Mouse (Mus musculus): ENCODE measurements around the gene Gpc5.

The Gpc5 gene

DNA sequence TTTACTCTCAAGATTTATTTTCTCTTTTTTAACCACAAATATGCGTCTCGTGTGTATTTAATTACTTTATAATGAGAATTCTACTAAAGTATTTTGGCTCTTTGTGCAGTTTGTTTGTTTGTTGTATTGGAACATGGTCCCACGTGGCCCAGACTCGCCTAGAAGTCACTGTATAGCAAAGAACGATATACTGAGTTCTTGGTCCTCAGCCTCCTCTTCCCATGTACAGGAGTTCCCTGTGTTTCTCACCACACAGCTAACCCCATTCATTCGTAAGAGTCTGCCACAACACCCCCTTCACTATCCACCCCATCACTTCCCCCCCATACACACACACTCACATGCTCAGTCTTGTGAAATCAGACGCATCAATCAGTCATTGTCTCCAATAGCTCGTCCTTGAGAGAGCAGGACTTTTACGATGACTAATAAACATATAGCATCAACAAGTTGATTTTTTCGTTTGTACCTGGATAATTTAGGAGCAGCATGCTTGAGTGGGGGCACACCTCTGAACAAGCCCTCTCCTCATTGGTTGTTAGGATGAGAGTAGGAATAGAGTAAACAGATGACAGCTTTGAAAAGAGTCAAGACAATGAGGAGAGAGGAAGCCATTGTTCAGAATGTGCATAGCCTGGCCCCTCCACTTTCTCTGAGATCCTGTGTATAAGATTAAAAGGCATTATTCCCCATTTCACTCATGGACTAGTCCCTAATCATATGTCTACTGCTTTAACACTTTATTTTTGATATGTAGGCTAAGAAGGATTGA is 740.0 kb downstream of the Gpc5 start:
- DNase-seq (ENCODE audit: low spot score in 2 of 2): no peak

DNA sequence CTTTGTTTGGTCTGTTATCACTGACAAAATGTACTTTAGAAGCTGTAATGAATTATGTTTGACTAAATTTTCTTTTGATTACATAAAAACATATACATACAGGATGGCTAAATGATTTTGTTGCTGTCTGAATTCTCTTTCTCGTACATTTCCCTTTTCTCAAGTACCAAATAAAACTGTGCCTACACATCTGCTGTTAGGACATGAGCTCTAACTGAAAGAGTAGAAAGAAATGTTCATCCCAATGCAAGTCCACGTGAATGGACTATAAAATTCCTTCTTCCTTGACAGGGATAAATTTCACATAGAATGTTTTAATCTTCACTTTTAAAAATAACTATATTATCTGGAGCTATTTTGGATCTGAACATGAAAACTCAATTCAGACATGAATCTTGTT is 751.8 kb downstream of the Gpc5 start:
- DNase-seq (ENCODE audit: low spot score in 2 of 2): no peak

GRCm38 (mm10) chr14:115844773-115845427 is 752.9 kb downstream of the Gpc5 start:
- no peak for DNase-seq (ENCODE audit: low spot score in 2 of 2)

DNA sequence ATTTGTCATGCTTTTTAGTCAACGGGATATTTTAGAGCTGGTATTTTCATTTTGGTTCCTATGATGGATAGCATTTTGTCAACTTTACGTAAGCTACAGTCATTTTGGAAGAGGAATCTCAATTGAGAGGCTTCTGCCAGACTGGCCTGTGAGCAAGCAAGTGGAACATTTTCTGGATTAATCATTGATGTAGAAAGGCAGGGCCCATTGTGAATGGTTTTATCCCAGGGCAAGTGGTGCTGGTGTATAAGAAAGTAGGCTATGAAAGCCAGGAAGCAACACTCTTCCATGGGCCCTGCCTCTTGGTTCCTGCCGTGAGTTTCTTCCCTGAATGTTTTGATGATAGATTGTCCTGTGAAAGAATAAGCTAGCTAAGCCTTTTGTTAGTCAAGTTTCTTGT is 777.1 kb downstream of the Gpc5 start:
- DNase-seq (ENCODE audit: low spot score in 2 of 2): no peak

DNA sequence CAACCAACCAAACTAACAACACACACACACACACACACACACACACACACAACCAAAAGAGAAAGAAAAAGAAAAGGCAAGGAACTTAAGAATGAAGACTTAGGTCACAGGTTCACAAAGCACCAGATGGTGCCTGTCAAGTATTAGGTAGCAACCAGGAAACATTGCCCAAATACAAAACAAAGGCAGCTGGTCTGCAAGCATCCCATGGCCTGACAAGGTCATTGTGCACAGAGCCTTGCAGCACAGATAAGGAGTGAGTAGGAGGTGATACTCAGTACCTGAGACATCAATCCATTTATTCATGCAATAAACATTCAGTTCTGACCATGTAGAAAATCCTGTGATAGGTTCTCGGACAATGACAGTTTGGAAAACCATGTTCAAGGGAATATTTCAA is 884.0 kb downstream of the Gpc5 start:
- DNase-seq (ENCODE audit: low spot score in 2 of 2): no peak

GRCm38 (mm10) chr14:115979233-115979632 is 887.2 kb downstream of the Gpc5 start:
- no peak for DNase-seq (ENCODE audit: low spot score in 2 of 2)

GRCm38 (mm10) chr14:115990764-115991163 is 898.7 kb downstream of the Gpc5 start:
- no peak for DNase-seq (ENCODE audit: low spot score in 2 of 2)

DNA sequence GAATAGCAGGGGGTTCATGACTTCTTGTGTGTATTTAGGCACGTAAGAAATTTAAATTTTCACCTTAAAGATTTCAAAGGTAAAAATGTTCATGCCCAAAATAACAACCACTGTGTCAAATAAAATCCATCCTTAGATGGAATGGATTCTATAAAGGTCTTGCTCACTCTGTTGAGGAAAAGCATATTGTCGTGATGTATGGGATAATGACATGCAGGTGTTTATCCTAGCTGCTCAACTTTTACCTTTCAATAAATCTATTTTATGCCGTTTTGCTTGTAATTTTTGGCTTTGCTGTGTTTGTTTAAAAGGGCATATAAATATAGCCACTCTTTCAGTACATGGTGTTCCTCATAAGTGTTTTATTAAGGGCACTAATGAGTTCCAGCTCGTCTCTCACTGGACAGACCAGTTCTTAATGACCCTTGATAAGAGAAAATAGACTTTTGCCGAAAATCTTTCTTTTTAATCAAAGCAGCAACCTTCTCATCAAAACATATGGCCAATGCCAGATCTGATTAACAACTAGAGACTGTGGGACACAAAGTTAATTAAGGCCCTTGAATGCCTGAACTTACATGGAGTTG is 901.6 kb downstream of the Gpc5 start:
- DNase-seq (ENCODE audit: low spot score in 2 of 2): no peak

GRCm38 (mm10) chr14:115998931-115999330 is 906.9 kb downstream of the Gpc5 start:
- no peak for DNase-seq (ENCODE audit: low spot score in 2 of 2)

GRCm38 (mm10) chr14:116087010-116087409 is 995.0 kb downstream of the Gpc5 start:
- DNase-seq (ENCODE audit: low spot score in 2 of 2): no peak

GRCm38 (mm10) chr14:116127943-116128342 is 1035.9 kb downstream of the Gpc5 start:
- DNase-seq (ENCODE audit: low spot score in 2 of 2): no peak

DNA sequence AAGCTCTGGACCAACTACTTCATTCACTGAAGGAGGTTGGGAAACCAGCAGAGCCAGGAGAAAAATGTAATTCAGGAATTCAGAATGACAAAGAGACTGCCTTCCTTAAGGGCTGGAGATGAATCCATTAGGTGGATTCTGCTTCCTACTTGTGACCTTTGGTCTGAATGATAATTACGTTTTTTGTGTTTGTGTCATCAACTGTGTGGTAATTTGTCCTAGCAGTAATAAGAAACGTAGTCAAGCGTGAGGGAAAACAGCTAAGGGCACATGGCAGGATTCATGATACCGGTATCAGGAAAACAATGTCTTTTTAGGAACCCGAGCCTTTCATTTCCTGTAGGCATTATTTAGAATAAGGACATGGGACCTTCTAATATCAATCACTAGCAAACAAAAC is 1045.3 kb downstream of the Gpc5 start:
- DNase-seq (ENCODE audit: low spot score in 2 of 2): no peak

- DNase-seq (ENCODE audit: low spot score in 2 of 2): no peak
These were observed 1045.8 kb downstream of the Gpc5 start for GRCm38 (mm10) chr14:116137772-116138171.

DNA sequence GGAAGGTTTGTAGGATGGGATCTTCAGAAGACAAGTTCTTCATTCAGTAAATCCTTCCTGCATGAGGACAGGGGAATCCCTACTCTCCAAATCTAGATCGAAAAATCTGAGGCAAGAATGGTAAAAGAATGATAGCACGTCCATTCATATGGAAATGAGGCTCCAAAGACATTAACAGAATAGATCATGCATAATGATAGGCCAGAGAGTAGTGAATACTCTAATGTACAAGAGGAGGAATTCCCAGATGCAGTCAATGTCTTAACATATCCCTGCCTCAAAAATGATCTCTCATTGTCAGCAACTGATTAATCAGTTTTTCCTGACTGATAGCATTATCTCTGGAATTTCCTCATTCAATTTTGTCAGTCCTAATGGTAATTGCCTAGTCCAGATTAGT is 1070.6 kb downstream of the Gpc5 start:
- DNase-seq (ENCODE audit: low spot score in 2 of 2): no peak

- no peak for DNase-seq (ENCODE audit: low spot score in 2 of 2)
These were observed 1075.4 kb downstream of the Gpc5 start for GRCm38 (mm10) chr14:116167401-116167800.

- no peak for DNase-seq (ENCODE audit: low spot score in 2 of 2)
These were observed 1077.1 kb downstream of the Gpc5 start for GRCm38 (mm10) chr14:116169129-116169528.

DNA sequence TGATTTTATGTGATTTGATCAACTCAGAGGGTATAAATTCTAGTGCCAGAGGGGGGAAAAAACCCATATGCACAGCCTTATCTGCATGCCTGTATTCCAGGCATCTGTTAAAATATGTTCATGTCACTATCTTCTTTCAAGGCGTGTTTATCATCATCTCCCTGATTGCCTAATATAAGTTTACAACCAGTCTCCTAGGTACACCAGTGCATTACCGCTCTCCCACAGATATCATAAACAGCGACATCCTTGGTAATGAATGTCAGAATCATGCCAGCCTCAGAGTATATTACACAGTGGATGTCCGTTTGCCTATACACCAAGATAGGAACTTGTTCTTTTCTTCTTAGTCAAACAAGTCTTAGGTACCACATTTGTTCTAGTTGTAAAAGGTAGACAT is 1095.0 kb downstream of the Gpc5 start:
- DNase-seq (ENCODE audit: low spot score in 2 of 2): no peak

DNA sequence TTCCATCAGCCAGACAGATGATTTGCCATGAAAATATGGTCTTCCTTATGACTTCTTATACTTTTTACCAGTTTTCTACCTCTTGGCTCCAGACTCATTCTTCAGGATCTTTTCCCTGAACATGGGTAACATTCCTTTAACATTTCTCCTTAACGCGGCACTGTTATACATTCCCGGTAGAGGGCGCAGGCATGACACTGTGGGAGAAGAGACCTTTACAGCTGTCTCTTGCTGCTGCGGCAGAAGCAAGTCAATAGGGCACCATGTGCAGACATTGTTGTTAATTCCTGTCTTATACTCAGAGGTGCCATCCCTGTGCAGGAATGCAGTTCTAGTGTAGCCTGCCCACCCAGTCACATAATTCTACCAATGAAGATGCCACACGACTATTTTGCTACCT is 1115.0 kb downstream of the Gpc5 start:
- no peak for DNase-seq (ENCODE audit: low spot score in 2 of 2)

DNA sequence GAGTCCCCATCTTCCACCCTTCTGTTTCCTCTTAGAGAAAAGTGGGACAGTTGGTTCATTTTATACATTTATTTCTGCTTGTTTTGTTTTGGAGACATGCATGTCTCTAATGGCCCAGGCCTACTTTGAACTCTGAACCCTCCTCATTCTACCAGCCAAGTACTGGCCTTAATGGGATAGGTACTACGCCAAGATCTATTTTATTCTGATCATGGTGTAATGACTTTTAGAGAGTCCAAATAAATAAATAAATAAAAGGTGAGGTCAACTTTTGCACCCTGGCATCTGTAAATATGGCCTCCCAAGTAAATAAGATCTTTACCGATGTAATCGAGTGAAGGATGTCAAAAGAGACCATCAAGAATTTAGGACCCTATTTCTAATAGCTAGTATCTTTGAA is 1116.6 kb downstream of the Gpc5 start:
- no peak for DNase-seq (ENCODE audit: low spot score in 2 of 2)

DNA sequence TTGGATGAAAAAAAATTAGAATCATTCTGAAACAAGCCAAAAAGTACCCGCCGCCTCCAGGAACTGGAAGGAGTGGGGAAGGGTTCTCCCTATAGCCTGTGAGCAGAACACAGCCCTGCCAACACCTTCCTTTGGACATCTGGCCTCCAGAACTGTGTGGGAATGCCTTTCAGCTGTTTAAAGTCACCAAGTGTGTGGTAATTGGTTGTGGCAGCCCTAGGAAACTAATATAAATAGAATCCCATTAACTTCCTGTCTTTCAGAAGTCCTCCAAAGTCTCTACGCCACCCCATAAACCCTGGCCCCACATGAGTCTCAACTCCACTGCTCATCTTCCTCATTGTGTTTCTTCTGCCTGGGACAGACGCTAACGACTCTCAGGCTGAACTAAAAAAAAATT is 1117.0 kb downstream of the Gpc5 start:
- DNase-seq (ENCODE audit: low spot score in 2 of 2): no peak

DNA sequence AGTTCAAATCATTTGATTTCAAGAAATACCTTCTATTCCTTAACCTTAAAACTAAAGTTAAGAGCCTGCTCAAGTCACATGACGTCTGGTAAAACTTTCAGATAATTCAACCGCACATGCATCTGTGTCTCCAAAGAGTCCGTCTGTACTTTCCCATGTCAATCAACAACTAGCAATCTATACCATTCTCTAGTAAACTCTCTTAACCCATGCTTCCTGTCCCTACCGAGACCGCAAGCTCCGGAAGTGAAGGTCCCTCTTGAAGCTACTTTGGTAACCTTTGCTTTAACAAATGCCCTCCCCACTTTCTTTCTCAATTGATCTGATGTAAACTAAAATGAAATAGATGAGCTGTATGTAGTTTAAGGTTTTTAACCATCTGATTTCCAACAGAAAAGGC is 1118.3 kb downstream of the Gpc5 start:
- DNase-seq (ENCODE audit: low spot score in 2 of 2): no peak

DNA sequence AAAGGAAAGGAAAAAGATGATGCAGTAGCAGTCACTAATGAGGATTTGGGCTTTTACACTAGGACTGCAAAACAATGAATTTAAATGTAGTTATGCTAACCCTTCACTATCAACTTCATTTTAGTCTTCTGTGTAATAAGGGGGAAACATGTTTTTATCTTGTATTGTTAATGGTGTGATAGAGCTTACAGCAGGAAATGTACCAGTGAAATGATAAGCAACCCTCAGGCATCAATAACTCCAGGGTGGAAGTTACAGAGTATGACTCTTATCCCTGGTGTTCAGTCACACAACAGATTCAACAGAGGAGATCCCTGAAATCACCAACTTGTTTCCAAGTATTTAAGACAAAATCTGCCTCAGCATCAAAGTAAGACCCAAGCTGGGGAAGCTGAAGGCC is 1120.0 kb downstream of the Gpc5 start:
- DNase-seq (ENCODE audit: low spot score in 2 of 2): no peak

GRCm38 (mm10) chr14:116258126-116258525 is 1166.1 kb downstream of the Gpc5 start:
- DNase-seq (ENCODE audit: low spot score in 2 of 2): no peak
